Mouse (Mus musculus) testis, postnatal 14 days (tissue): ENCODE measurements around the gene Dnajc9.

Experiments
- DNase-seq: peaks from one replicate; pipeline ENCODE4 v3.0.0; 2021; ENCODE audit warnings: low spot score

The Dnajc9 gene

GRCm38 (mm10) chr14:20388441-20389129, at the start of gene Dnajc9:
Dnajc9 (minus strand) TSS chr14:20388910.
- DNase-seq = peak; percentile 94

GRCm38 (mm10) chr14:20436976-20437375, 48.3 kb upstream of the Dnajc9 start:
- no peak for DNase-seq

GRCm38 (mm10) chr14:20432420-20432819, 43.7 kb upstream of the Dnajc9 start:
- no peak for DNase-seq

GRCm38 (mm10) chr14:20431726-20432125, 43.0 kb upstream of the Dnajc9 start:
- no peak for DNase-seq

- no peak for DNase-seq
Measured at GRCm38 (mm10) chr14:20429833-20430232, 41.1 kb upstream of the Dnajc9 start.

- DNase-seq = no peak
Measured at GRCm38 (mm10) chr14:20428593-20428992, 39.9 kb upstream of the Dnajc9 start.

GRCm38 (mm10) chr14:20423046-20423445, 34.3 kb upstream of the Dnajc9 start:
- DNase-seq = no peak

GRCm38 (mm10) chr14:20422257-20422656, 33.5 kb upstream of the Dnajc9 start:
- no peak for DNase-seq

GRCm38 (mm10) chr14:20400071-20400470, 11.4 kb upstream of the Dnajc9 start:
- no peak for DNase-seq

- no peak for DNase-seq
Measured at GRCm38 (mm10) chr14:20398864-20399263, 10.2 kb upstream of the Dnajc9 start.

- no peak for DNase-seq
Measured at GRCm38 (mm10) chr14:20397220-20397619, 8.5 kb upstream of the Dnajc9 start.

GRCm38 (mm10) chr14:20393205-20393913, 4.6 kb upstream of the Dnajc9 start, which contains the start of gene Mrps16:
Mrps16 (minus strand) TSS chr14:20393634.
- peak; percentile 95 for DNase-seq

GRCm38 (mm10) chr14:20392326-20392725, 3.6 kb upstream of the Dnajc9 start:
- no peak for DNase-seq

GRCm38 (mm10) chr14:20389446-20390079, 853 bp upstream of the Dnajc9 start:
- DNase-seq = no peak

GRCm38 (mm10) chr14:20379753-20380430, 8.8 kb downstream of the Dnajc9 start:
- no peak for DNase-seq

GRCm38 (mm10) chr14:20379087-20379640, 9.5 kb downstream of the Dnajc9 start:
- no peak for DNase-seq

- DNase-seq = peak; percentile 51
Measured at GRCm38 (mm10) chr14:20378313-20379061, 10.2 kb downstream of the Dnajc9 start.

- no peak for DNase-seq
Measured at GRCm38 (mm10) chr14:20377112-20377521, 11.6 kb downstream of the Dnajc9 start.

GRCm38 (mm10) chr14:20371854-20372253, 16.9 kb downstream of the Dnajc9 start:
- no peak for DNase-seq

GRCm38 (mm10) chr14:20370798-20371197, 17.9 kb downstream of the Dnajc9 start:
- DNase-seq = no peak

- DNase-seq = no peak
Measured at GRCm38 (mm10) chr14:20368271-20368670, 20.4 kb downstream of the Dnajc9 start.
